Mouse (Mus musculus): Measurements from ENCODE around the gene Dip2c.

DNA sequence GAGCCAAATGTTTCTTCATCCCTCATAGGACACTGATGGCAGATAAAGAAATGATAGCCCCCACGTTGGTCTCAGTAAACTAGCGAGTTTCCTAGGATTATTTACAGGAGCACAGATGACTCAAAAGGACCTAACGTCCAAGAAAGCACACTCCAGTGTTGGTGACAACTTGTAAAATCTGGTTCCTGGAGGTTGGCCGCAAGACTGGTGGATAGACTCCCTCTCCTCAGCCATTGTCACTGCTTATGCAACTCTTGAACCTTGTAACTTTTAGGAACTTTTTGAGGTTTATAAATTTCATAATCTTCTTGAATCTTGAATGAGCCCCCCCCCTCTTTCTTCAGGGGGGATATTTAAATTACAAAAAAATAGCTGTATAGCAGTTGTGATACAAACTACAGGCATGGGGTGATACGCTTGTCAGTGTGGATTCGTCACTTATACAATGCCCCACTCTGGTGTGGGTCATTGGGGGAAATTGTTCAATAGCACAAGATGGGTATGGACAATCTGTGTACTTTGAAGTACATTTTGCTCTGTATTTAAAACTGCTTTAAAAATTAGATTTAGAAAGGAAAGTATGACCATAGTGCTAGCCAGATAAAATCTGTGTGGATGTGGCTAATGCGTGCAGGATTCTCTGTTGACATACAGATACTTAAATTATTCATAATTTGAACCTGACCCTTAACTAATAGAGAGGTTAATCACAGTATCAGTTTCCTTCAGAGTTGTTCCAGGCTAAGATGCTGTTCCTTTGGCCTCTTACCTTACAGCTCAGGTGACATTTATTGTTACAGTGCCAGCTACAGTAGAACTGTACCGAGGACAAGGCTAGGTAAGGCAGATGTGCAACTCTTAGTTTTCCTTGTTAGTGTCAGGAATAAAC lies 181.3 kb downstream of the Dip2c start:
- no peak for TF ChIP-seq CTCF (IDR thresholded peaks at IDR 0.05; ENCODE audit: extremely low read depth, insufficient read depth, low read length)
- no peak for TF ChIP-seq POLR2A (IDR thresholded peaks at IDR 0.05; ENCODE audit: extremely low read depth, insufficient read depth, low read length)

Measured in cortical plate, adult 2 months (tissue).